Mouse (Mus musculus): ENCODE data around the gene Ppargc1a.

GRCm38 (mm10) chr5:51592206-51592605, 24.7 kb upstream of the Ppargc1a start:
- no peak for TF ChIP-seq CTCF (IDR thresholded peaks at IDR 0.05; ENCODE audit: low read depth, low read length)
- no peak for TF ChIP-seq POLR2AphosphoS5 (IDR thresholded peaks at IDR 0.05; ENCODE audit: insufficient replicate concordance, low read depth, low read length)
- no peak for TF ChIP-seq GATA1 (IDR thresholded peaks at IDR 0.05; ENCODE audit: borderline replicate concordance, low read length)
- no peak for TF ChIP-seq TAL1 (conservative IDR thresholded peaks at IDR 0.05; ENCODE audit: low read depth, low read length)
- no peak for TF ChIP-seq GATA2 (IDR thresholded peaks at IDR 0.05; ENCODE audit: borderline replicate concordance, low read depth, low read length)

Data from G1E (cell line).